Mouse (Mus musculus): ENCODE results near the gene Cfap73.

Gene Cfap73

DNA sequence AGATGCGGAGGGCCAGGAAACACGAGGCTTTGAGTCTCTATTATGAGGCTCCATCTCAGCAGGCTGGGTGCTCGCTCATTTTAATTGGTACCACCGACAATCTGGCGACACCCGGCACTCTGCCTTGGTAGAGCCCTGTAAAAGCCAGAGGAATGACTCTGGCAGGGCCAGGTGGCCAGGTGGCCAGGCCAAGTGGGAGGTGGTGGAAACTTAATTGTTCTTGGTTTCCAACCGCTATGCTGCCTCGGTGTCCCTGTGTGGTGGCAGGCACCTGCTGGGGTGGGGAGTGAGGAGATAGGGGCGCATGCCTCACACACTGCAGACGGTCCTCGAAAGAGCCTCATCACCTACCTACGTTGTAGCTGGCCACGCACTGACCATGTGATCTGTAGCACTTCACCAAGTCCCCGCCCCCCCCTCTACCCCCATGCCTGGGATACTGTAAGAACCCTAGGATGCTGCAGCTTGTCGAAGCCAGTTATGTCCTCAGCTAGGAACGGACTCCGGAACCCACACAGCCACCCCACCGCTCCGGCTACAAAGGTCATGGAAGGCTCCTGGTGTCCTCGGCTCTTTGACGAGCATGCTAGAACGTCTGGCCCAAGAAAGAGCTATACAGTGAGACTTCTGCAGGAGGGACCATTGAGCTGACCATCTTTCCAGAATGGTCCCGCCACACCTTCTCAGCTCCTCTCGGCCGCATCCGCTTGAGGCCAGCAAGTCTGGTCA is 54.0 kb downstream of the Cfap73 start:
- peak overlapping the region; percentile 60 for H3K4me3 ChIP-seq (replicated peaks; ENCODE audit: low read length)
- H3K4me1 ChIP-seq (replicated peaks; ENCODE audit: low read depth, low read length), result peaks cover 65% of the 10 kb centered on the region
- peaks cover 28% of the 10 kb centered on the region for H3K36me3 ChIP-seq (ENCODE audit: insufficient read depth, low read length)
- no peaks in the 10 kb centered on the region for H3K9me3 ChIP-seq (ENCODE audit: low read length)
- no peaks in the 10 kb centered on the region for H3K27me3 ChIP-seq (ENCODE audit: insufficient read depth, low read length)
- TF ChIP-seq POU5F1 (IDR thresholded peaks at IDR 0.05; ENCODE audit: borderline replicate concordance, low read length) (no peak), CTCF (conservative IDR thresholded peaks at IDR 0.05; ENCODE audit: low read length) (no peak), NANOG (IDR thresholded peaks at IDR 0.05; ENCODE audit: borderline replicate concordance, low read length) (no peak)

DNA sequence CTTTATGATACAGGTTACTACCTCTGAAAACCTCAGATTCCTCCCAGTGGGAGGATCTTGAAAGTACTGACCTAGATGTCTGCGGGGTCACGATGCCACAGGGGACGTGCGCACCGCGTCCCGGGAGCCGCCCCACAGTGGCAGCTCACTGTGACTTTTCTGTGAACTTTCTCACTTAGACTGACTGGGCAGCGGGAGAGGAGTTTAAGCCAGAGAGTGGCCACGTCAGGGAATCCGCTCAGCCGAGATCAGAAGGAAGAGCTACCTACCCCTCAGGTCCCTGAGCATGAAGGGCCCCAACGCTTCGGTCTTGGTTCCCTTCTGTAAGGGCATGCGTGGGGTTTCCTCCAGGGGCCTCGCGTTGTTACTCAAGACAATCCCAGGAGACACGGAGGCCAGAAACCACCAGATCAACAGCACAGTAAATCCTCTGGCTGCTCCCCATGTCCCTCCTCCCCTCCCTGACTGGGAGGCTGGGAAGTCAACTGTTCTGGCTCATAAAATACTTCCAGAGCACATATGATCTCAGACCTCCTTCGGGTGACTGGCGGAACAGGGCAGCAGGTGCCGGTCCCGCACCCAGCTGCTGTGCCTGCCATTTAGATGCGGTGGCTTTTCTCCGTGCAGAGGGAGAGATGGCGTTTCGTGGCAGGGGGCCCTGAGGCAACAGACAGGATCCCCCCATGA is 54.7 kb downstream of the Cfap73 start:
- TF ChIP-seq CTCF (conservative IDR thresholded peaks at IDR 0.05; ENCODE audit: low read length) (no peak), POU5F1 (IDR thresholded peaks at IDR 0.05; ENCODE audit: borderline replicate concordance, low read length) (no peak), NANOG (IDR thresholded peaks at IDR 0.05; ENCODE audit: borderline replicate concordance, low read length) (no peak)
- Histone ChIP-seq H3K36me3 (ENCODE audit: insufficient read depth, low read length) (peaks cover 24% of the 10 kb centered on the region), H3K27me3 (ENCODE audit: insufficient read depth, low read length) (no peaks in the 10 kb centered on the region), H3K9me3 (ENCODE audit: low read length) (no peaks in the 10 kb centered on the region), H3K4me3 (replicated peaks; ENCODE audit: low read length) (peak overlapping the region; percentile 60), H3K4me1 (replicated peaks; ENCODE audit: low read depth, low read length) (peaks cover 64% of the 10 kb centered on the region)

DNA sequence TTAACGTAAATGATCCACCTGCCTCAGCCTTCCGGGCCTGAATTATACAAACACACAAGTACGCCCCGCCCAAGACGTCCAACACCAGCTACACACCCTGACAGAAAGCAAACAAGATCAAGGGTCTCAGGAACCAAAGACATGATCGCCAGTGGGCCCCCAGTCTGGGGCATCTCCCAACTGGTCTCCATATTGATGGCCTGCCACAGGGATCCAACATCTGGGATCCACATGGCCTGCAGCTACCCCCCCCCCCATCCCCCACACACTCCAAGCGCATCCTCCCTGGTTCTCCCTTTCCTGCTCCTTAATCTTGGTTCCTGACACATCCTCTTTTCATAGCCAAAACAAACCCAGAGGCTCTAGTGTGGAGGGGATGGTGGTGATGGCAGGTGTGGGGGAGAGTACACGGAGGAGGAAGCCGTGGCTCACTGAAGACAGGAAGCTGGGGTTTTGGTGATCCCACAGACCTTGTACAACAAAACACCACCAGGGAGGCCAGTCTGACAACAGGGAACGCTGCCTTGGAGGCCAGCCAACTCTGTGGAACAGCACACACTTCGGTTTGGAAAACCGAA is 55.4 kb downstream of the Cfap73 start:
- peaks cover 17% of the 10 kb centered on the region for H3K36me3 ChIP-seq (ENCODE audit: insufficient read depth, low read length)
- H3K9me3 ChIP-seq (ENCODE audit: low read length), result no peaks in the 10 kb centered on the region
- TF ChIP-seq POU5F1 (IDR thresholded peaks at IDR 0.05; ENCODE audit: borderline replicate concordance, low read length), result no peak
- TF ChIP-seq CTCF (conservative IDR thresholded peaks at IDR 0.05; ENCODE audit: low read length), result no peak
- TF ChIP-seq NANOG (IDR thresholded peaks at IDR 0.05; ENCODE audit: borderline replicate concordance, low read length), result no peak
- H3K27me3 ChIP-seq (ENCODE audit: insufficient read depth, low read length), result no peaks in the 10 kb centered on the region
- H3K4me1 ChIP-seq (replicated peaks; ENCODE audit: low read depth, low read length), result peaks cover 59% of the 10 kb centered on the region
- no peak overlapping the region for H3K4me3 ChIP-seq (replicated peaks; ENCODE audit: low read length)

All from E14TG2a.4 (cell line).